Mouse (Mus musculus): Measurements from ENCODE around the gene L3hypdh. TPM values are rescaled to one million over a fixed set of nuclear protein-coding genes. Genes with fewer than 3 reads are reported as not detected.
A peak's percentile ranks its signal among the peaks of the same experiment; 100 is the strongest.

L3hypdh gene
- polyA plus RNA-seq, 1 experiment = 10.5 TPM

GRCm38 (mm10) chr12:72086166-72086825 is 1.1 kb upstream of the L3hypdh start:
- TF ChIP-seq POLR2A (IDR thresholded peaks at IDR 0.05; ENCODE audit: borderline replicate concordance, extremely low read depth, low read depth, low read length) (no peak), CTCF (IDR thresholded peaks at IDR 0.05; ENCODE audit: insufficient read depth, low read length) (no peak)
- peak overlapping the region; percentile 80 for H3K4me3 ChIP-seq (replicated peaks; ENCODE audit: extremely low read depth, low read depth, low read length)
- 2% methylated on average over 18 of the region's 18 CpGs for WGBS
- no peak for DNase-seq
- peaks cover 7% of the 10 kb centered on the region; the same call in 1 of the 2 replicates for H3K4me1 ChIP-seq (ENCODE audit: control insufficient read depth, insufficient read depth, low read length)

- TF ChIP-seq CTCF (IDR thresholded peaks at IDR 0.05; ENCODE audit: insufficient read depth, low read length) (no peak), POLR2A (IDR thresholded peaks at IDR 0.05; ENCODE audit: borderline replicate concordance, extremely low read depth, low read depth, low read length) (no peak)
Observed at GRCm38 (mm10) chr12:72085024-72085328, 263 bp downstream of the L3hypdh start.

GRCm38 (mm10) chr12:72084261-72085023 is 797 bp downstream of the L3hypdh start:
- DNase-seq = no peak
- 13% methylated on average over 46 of the region's 46 CpGs for WGBS
- Histone ChIP-seq H3K4me1 (ENCODE audit: control insufficient read depth, insufficient read depth, low read length) (peaks cover 7% of the 10 kb centered on the region; the same call in 1 of the 2 replicates), H3K4me3 (replicated peaks; ENCODE audit: extremely low read depth, low read depth, low read length) (peak overlapping the region; percentile 80)
- TF ChIP-seq CTCF (IDR thresholded peaks at IDR 0.05; ENCODE audit: insufficient read depth, low read length) = no peak
- TF ChIP-seq POLR2A (IDR thresholded peaks at IDR 0.05; ENCODE audit: borderline replicate concordance, extremely low read depth, low read depth, low read length) = no peak

More at GRCm38 (mm10) chr12:72085024-72085328, 263 bp downstream of the L3hypdh start:
- H3K4me3 ChIP-seq (replicated peaks; ENCODE audit: extremely low read depth, low read depth, low read length) = peak overlapping the region; percentile 80
- no peak for DNase-seq
- WGBS = under 1% methylated on average over 31 of the region's 31 CpGs
- peaks cover 7% of the 10 kb centered on the region; the same call in 1 of the 2 replicates for H3K4me1 ChIP-seq (ENCODE audit: control insufficient read depth, insufficient read depth, low read length)

GRCm38 (mm10) chr12:72083265-72083664 is 2.0 kb downstream of the L3hypdh start:
- no peak for DNase-seq
- Histone ChIP-seq H3K4me3 (replicated peaks; ENCODE audit: extremely low read depth, low read depth, low read length) (no peak overlapping the region), H3K4me1 (ENCODE audit: control insufficient read depth, insufficient read depth, low read length) (peaks cover 7% of the 10 kb centered on the region; the same call in 1 of the 2 replicates)
- WGBS = 83% methylated on average over 9 of the region's 9 CpGs
- no peak for TF ChIP-seq CTCF (IDR thresholded peaks at IDR 0.05; ENCODE audit: insufficient read depth, low read length)
- TF ChIP-seq POLR2A (IDR thresholded peaks at IDR 0.05; ENCODE audit: borderline replicate concordance, extremely low read depth, low read depth, low read length) = no peak

GRCm38 (mm10) chr12:72082370-72082769 is 2.9 kb downstream of the L3hypdh start:
- TF ChIP-seq POLR2A (IDR thresholded peaks at IDR 0.05; ENCODE audit: borderline replicate concordance, extremely low read depth, low read depth, low read length) (no peak), CTCF (IDR thresholded peaks at IDR 0.05; ENCODE audit: insufficient read depth, low read length) (no peak)
- WGBS = 25% methylated on average over 18 of the region's 18 CpGs

GRCm38 (mm10) chr12:72081961-72082360 is 3.3 kb downstream of the L3hypdh start:
- no peak for TF ChIP-seq CTCF (IDR thresholded peaks at IDR 0.05; ENCODE audit: insufficient read depth, low read length)
- no peak for TF ChIP-seq POLR2A (IDR thresholded peaks at IDR 0.05; ENCODE audit: borderline replicate concordance, extremely low read depth, low read depth, low read length)
- no peak overlapping the region for H3K4me3 ChIP-seq (replicated peaks; ENCODE audit: extremely low read depth, low read depth, low read length)
- WGBS = 72% methylated on average over 3 of the region's 3 CpGs
- DNase-seq = no peak
- H3K4me1 ChIP-seq (ENCODE audit: control insufficient read depth, insufficient read depth, low read length) = peaks cover 5% of the 10 kb centered on the region; the same call in 1 of the 2 replicates

More at GRCm38 (mm10) chr12:72082370-72082769, 2.9 kb downstream of the L3hypdh start:
- H3K4me3 ChIP-seq (replicated peaks; ENCODE audit: extremely low read depth, low read depth, low read length) = no peak overlapping the region
- H3K4me1 ChIP-seq (ENCODE audit: control insufficient read depth, insufficient read depth, low read length) = peaks cover 6% of the 10 kb centered on the region; the same call in 1 of the 2 replicates
- DNase-seq = peak; percentile 12

- 93% methylated on average over 3 of the region's 3 CpGs for WGBS
- DNase-seq = no peak
- H3K4me3 ChIP-seq (replicated peaks; ENCODE audit: extremely low read depth, low read depth, low read length) = no peak overlapping the region
- H3K4me1 ChIP-seq (ENCODE audit: control insufficient read depth, insufficient read depth, low read length) = no peaks in the 10 kb centered on the region
- no peak for TF ChIP-seq POLR2A (IDR thresholded peaks at IDR 0.05; ENCODE audit: borderline replicate concordance, extremely low read depth, low read depth, low read length)
- TF ChIP-seq CTCF (IDR thresholded peaks at IDR 0.05; ENCODE audit: insufficient read depth, low read length) = no peak
Observed at GRCm38 (mm10) chr12:72078248-72078647, 7.0 kb downstream of the L3hypdh start.

GRCm38 (mm10) chr12:72070327-72071269 is 14.6 kb downstream of the L3hypdh start, which contains the start of gene Gpr135:
Gene Gpr135, minus strand, starts transcription at chr12:72071125.
- peak; percentile 81 for DNase-seq
- WGBS = under 1% methylated on average over 94 of the region's 94 CpGs
- TF ChIP-seq POLR2A (IDR thresholded peaks at IDR 0.05; ENCODE audit: borderline replicate concordance, extremely low read depth, low read depth, low read length) = no peak
- TF ChIP-seq CTCF (IDR thresholded peaks at IDR 0.05; ENCODE audit: insufficient read depth, low read length) = peak; percentile 57
- peaks cover 5% of the 10 kb centered on the region for H3K4me1 ChIP-seq (ENCODE audit: control insufficient read depth, insufficient read depth, low read length)
- peak within 1 kb of the TSS; percentile 72 for H3K4me3 ChIP-seq (replicated peaks; ENCODE audit: extremely low read depth, low read depth, low read length)

Measured in lung, adult 2 months (tissue).